Mouse (Mus musculus) activated CD4-positive, CD25-positive, alpha-beta regulatory T cell, adult 4 months (primary cell): ENCODE results near the gene Gm20388. TPM values are rescaled to one million over a fixed set of nuclear protein-coding genes. Genes with fewer than 3 reads are reported as not detected.

Experiments
- ATAC-seq: one replicate; pipeline ENCODE4 v1.8.0; 2017
- polyA plus RNA-seq, 2 experiments: library from polyadenylated mRNA; unstranded; fragments of 100-300 nt; shearing (Covaris generic); gene quantifications; one replicate each; pipeline ENCODE4 v1.2.1; 2017

The Gm20388 gene
- polyA plus RNA-seq, 2 experiments from 2014 or later = 9.9 to 12.3 TPM

- no peak for ATAC-seq
Measured at GRCm38 (mm10) chr8:120500701-120501261, 590.1 kb downstream of the Gm20388 start.

- ATAC-seq = no peak
Measured at GRCm38 (mm10) chr8:120501426-120501825, 590.8 kb downstream of the Gm20388 start.

- no peak for ATAC-seq
Measured at GRCm38 (mm10) chr8:120502428-120502827, 591.8 kb downstream of the Gm20388 start.

GRCm38 (mm10) chr8:120504251-120505081, 593.8 kb downstream of the Gm20388 start:
- ATAC-seq = no peak

GRCm38 (mm10) chr8:120505082-120505511, 594.5 kb downstream of the Gm20388 start:
- ATAC-seq = no peak

GRCm38 (mm10) chr8:120505619-120506310, 595.1 kb downstream of the Gm20388 start:
- ATAC-seq = no peak

- ATAC-seq = no peak
Measured at GRCm38 (mm10) chr8:120506562-120506961, 595.9 kb downstream of the Gm20388 start.

- ATAC-seq = no peak
Measured at GRCm38 (mm10) chr8:120507290-120507689, 596.6 kb downstream of the Gm20388 start.

GRCm38 (mm10) chr8:120509136-120510034, 598.7 kb downstream of the Gm20388 start:
- no peak for ATAC-seq

- ATAC-seq = no peak
Measured at GRCm38 (mm10) chr8:120510035-120510416, 599.4 kb downstream of the Gm20388 start.

GRCm38 (mm10) chr8:120510863-120511457, 600.3 kb downstream of the Gm20388 start:
- no peak for ATAC-seq

GRCm38 (mm10) chr8:120511737-120512136, 601.1 kb downstream of the Gm20388 start:
- ATAC-seq = no peak

GRCm38 (mm10) chr8:120512326-120512725, 601.7 kb downstream of the Gm20388 start:
- no peak for ATAC-seq

- no peak for ATAC-seq
Measured at GRCm38 (mm10) chr8:120513145-120513544, 602.5 kb downstream of the Gm20388 start.

GRCm38 (mm10) chr8:120513638-120514461, 603.2 kb downstream of the Gm20388 start:
- no peak for ATAC-seq

- ATAC-seq = no peak
Measured at GRCm38 (mm10) chr8:120515214-120515613, 604.6 kb downstream of the Gm20388 start.

GRCm38 (mm10) chr8:120515650-120516049, 605.0 kb downstream of the Gm20388 start:
- no peak for ATAC-seq

GRCm38 (mm10) chr8:120516182-120516755, 605.6 kb downstream of the Gm20388 start:
- no peak for ATAC-seq

GRCm38 (mm10) chr8:120517666-120518410, 607.2 kb downstream of the Gm20388 start:
- no peak for ATAC-seq
